Mouse (Mus musculus) forebrain, embryonic 10.5 days (tissue): Measurements from ENCODE around the gene Cblb. TPM values are rescaled to one million over a fixed set of nuclear protein-coding genes. Genes with fewer than 3 reads are reported as not detected.

Experiments
- DNase-seq: peaks from one replicate; pipeline ENCODE4 v3.0.0-alpha.2; 2017; ENCODE audit warnings: low spot score; ENCODE audit errors: extremely low spot score
- H3K27ac ChIP-seq: fragments of 300-500 bp; sonication (generic); 2 replicates; pipeline ENCODE4 v1.5.1; 2016; ENCODE audit warnings: mild to moderate bottlenecking
- H3K27me3 ChIP-seq: fragments of 300-500 bp; sonication (generic); 2 replicates; pipeline ENCODE4 v1.6.1; 2016; ENCODE audit warnings: mild to moderate bottlenecking; ENCODE audit not compliant: poor library complexity, severe bottlenecking
- H3K36me3 ChIP-seq: fragments of 300-500 bp; sonication (generic); replicated peaks from 2 replicates; pipeline ENCODE4 v1.6.1; 2016; ENCODE audit warnings: mild to moderate bottlenecking, moderate library complexity
- H3K4me1 ChIP-seq: fragments of 300-500 bp; sonication (generic); 2 replicates; pipeline ENCODE4 v1.6.1; 2016
- H3K4me3 ChIP-seq: fragments of 300-500 bp; sonication (generic); 2 replicates; pipeline ENCODE4 v1.5.1; 2016; ENCODE audit warnings: mild to moderate bottlenecking, moderate library complexity
- H3K9me3 ChIP-seq: fragments of 300-500 bp; sonication (generic); 2 replicates; pipeline ENCODE4 v1.6.1; 2016; ENCODE audit warnings: mild to moderate bottlenecking, moderate library complexity
- WGBS: fragments of 180-500 bp; shearing (Covaris S2); methylation state at CpG from one replicate; pipeline ENCODE4 v1.1.7; 2016; 5-methylcytosine and 5-hydroxymethylcytosine counted together
- polyA plus RNA-seq: library from polyadenylated mRNA; unstranded; fragments of >200 nt; fragmentation: Nextera tagmentation; extraction: Ambion mirVana; gene quantifications from 2 replicates; pipeline ENCODE4 v1.2.1, GENCODE M21; 2016

The Cblb gene
- polyA plus RNA-seq, 1 experiment from 2014 or later: 29.2 TPM

DNA sequence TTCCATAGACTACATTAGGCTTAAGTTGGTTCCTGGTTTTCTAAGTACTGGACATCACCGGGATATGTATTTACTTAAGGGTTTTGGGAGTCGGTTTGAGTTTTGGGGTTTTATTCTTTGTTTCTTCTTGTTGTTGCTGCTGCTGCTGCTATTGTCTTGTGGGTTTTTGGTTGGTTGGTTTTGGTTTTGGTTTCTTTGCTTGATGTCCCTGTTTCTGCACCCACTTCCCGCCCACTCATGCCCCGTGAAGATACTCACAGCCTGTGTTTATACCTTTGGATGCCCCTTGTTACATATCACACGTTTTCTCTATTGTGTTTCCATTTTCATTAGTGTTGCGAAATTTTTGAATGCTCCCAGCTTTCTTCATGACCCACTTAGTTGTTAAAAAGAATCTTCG is 169.1 kb downstream of the Cblb start:
- no peaks in the 10 kb centered on the region for H3K4me1 ChIP-seq
- peaks cover 69% of the 10 kb centered on the region for H3K36me3 ChIP-seq
- no peaks in the 10 kb centered on the region for H3K27me3 ChIP-seq
- no peak for DNase-seq
- no peaks in the 10 kb centered on the region for H3K9me3 ChIP-seq
- H3K4me3 ChIP-seq: no peak overlapping the region
- no peak overlapping the region for H3K27ac ChIP-seq
- WGBS: 91% methylated on average over 7 of the region's 7 CpGs

DNA sequence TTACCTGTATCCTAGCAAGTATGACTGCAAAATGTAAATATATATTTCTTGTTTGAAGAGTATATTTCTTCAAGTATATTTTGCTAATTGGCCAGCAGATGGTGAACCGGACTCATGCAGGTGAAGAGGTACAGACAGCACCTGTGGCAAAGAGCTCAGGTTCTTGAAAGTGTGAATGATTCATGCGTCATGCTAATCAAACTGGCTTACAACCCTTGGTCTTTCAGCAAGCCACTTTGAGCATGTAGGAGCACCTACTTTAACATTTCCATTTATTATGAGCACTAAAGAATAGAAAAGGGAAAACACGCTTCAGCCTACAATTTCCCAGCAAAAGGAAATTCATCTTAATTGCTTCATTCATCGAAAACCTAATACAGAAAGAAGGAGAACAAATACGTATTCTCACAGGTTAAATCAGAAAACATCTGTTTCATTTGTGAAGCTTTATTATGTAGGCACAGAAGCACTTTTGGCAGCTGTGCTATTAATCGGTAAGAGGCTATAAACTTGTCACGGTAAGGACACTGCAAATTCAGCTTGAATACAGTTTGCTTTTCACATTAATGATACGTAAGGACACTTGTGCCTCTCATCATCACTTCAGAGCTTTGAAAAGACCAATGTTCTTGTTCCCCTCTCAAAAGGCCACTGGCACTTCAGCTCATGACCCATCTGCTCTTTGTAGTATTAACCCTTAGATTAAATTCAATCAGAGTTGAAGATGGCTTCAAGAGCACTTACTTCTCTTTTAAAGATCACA is 180.0 kb downstream of the Cblb start:
- Histone ChIP-seq H3K4me1 (no peaks in the 10 kb centered on the region), H3K9me3 (no peaks in the 10 kb centered on the region), H3K4me3 (no peak overlapping the region), H3K27me3 (no peaks in the 10 kb centered on the region), H3K36me3 (peaks cover 14% of the 10 kb centered on the region), H3K27ac (no peak overlapping the region)
- WGBS: 93% methylated on average over 8 of the region's 8 CpGs
- DNase-seq: no peak

DNA sequence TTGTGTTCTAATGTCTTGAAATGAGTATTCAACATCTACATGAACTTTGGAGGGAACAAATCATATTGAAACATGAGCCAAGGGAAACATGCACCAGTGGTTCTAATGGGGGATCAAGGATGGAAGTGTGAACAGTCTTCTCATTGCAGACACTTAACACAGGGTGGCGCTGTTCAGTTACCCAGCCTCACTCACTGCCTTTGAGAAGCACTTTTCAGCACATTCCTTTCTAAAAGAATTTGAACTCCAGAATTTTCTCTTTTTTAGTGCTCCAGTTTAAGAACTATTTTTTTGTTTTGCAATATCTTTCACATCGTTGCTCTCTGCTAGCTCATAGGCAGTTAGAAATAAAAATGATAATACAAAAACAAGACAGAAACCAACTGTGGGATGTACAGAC is 188.0 kb downstream of the Cblb start:
- H3K27me3 ChIP-seq: no peaks in the 10 kb centered on the region
- no peak overlapping the region for H3K27ac ChIP-seq
- peak; percentile 35 for DNase-seq
- H3K4me3 ChIP-seq: no peak overlapping the region
- no peaks in the 10 kb centered on the region for H3K9me3 ChIP-seq
- H3K4me1 ChIP-seq: no peaks in the 10 kb centered on the region
- 17% methylated on average over 2 of the region's 2 CpGs for WGBS
- no peaks in the 10 kb centered on the region for H3K36me3 ChIP-seq

DNA sequence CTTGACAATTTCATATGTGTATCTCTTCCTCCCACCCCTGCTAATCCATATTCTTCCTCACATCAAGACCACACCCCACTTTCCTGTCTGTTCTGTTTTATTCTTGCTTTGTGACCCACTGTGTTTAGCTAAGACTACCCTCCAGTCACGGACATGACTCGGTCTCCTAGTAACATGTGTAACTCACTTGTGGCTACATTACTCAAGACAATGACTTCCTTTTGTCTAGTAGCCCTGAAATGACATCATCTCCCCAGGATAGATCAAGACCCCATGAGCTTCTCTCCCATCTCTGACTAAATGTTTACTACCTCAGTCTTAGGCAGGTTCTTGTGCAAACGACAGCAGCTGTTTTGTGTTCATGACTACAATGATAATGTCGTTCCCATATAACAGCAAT is 191.9 kb downstream of the Cblb start:
- 79% methylated on average over 4 of the region's 4 CpGs for WGBS
- Histone ChIP-seq H3K27ac (no peak overlapping the region), H3K4me1 (no peaks in the 10 kb centered on the region), H3K27me3 (no peaks in the 10 kb centered on the region), H3K36me3 (no peaks in the 10 kb centered on the region), H3K4me3 (no peak overlapping the region), H3K9me3 (no peaks in the 10 kb centered on the region)
- DNase-seq: no peak

DNA sequence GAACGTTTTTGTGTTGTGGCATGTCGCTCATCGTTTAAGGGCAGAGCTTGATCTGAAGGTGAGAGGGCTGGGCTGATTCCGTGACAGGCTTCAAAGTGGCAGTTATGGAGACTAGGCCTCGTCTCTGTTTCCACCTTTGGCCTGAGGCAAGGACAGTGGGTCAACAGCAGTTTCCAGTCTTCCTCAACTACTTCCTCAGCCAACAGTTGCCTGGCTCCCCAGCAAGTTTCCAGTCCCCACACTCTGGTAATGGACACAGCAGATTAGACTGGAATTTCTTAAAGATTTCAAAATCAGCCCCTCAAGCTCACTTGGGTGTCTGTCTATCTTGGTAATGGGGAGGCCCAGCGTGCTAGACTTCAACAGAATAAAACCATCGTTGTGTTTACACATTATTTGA is 198.4 kb downstream of the Cblb start:
- peaks cover 8% of the 10 kb centered on the region; the same call in 1 of the 2 replicates for H3K4me1 ChIP-seq
- H3K27ac ChIP-seq: no peak overlapping the region
- no peak for DNase-seq
- H3K9me3 ChIP-seq: no peaks in the 10 kb centered on the region
- H3K4me3 ChIP-seq: no peak overlapping the region
- 70% methylated on average over 7 of the region's 7 CpGs for WGBS
- no peaks in the 10 kb centered on the region for H3K27me3 ChIP-seq
- no peaks in the 10 kb centered on the region for H3K36me3 ChIP-seq

DNA sequence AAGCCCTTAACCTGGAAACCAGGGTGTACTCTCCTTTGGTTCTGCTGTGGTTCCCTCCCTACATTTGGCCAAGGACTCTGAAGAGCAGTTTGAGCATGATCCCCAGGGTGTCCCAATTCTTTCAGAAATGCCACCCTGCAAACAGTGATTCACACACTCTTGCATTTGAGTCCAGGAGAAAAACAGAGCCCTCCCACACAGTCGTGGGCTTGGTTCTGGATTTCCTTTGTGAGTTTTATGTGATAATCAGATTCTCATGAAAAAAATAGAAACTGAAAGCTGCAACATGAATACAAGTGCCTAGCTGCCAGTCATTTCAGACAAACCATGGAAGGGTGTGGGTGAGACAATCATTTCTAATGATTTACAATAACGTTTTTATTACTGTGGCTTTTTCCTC is 198.9 kb downstream of the Cblb start:
- H3K4me1 ChIP-seq: peaks cover 8% of the 10 kb centered on the region; the same call in 1 of the 2 replicates
- no peaks in the 10 kb centered on the region for H3K36me3 ChIP-seq
- WGBS: 77% methylated on average over 2 of the region's 2 CpGs
- no peak for DNase-seq
- H3K9me3 ChIP-seq: no peaks in the 10 kb centered on the region
- H3K27me3 ChIP-seq: no peaks in the 10 kb centered on the region
- H3K4me3 ChIP-seq: no peak overlapping the region
- H3K27ac ChIP-seq: no peak overlapping the region

DNA sequence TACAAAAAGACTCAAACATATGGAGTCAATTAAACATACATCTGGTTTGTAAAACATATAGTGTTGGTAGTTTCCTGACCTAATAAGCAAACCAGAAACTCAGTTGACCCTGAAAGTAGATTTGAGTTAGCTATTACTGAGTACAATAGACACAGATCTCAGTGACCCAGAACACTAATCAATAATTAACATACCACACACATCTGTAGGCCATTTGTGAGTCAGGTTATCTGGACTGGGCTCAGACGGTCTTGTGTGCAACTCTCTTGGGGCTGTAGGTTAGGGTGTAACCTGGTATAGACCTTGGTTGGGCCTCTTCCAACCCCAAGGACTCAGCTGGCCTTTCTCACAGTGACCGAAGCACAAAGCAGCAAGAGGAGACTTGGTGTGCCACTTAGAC is 211.1 kb downstream of the Cblb start:
- Histone ChIP-seq H3K9me3 (no peaks in the 10 kb centered on the region), H3K4me1 (no peaks in the 10 kb centered on the region), H3K36me3 (no peaks in the 10 kb centered on the region), H3K4me3 (no peak overlapping the region), H3K27me3 (no peaks in the 10 kb centered on the region), H3K27ac (no peak overlapping the region)
- DNase-seq: no peak
- 71% methylated on average over 2 of the region's 2 CpGs for WGBS

DNA sequence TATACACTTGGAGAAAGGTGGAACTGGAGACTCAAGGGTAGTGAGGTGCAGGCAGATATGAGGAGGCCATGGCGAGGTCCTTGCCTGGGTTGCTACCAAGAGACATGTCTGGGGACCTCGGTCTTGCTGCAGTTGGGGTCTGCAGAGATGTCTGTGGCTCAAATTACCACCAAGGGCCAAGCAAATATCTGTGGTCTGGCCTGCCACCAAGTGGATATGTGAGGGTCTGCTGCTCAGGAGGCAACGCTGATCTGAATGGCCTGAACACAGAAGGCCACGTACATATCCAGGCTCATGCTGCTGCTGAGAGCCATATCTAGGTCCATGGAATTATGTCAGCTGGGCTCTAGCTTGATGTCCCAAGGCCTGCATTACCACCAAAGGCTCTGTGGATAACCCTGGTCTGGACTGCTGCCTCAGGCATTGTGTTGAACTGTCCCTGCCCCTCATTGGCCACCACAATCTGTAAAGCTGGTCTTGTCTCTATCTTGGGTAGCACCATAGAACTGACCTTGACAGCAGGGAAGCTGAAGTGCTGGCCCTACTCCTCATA is 212.5 kb downstream of the Cblb start:
- DNase-seq: no peak
- Histone ChIP-seq H3K36me3 (no peaks in the 10 kb centered on the region), H3K27me3 (no peaks in the 10 kb centered on the region), H3K9me3 (no peaks in the 10 kb centered on the region), H3K27ac (no peak overlapping the region), H3K4me1 (no peaks in the 10 kb centered on the region), H3K4me3 (no peak overlapping the region)
- WGBS: 86% methylated on average over 4 of the region's 4 CpGs

DNA sequence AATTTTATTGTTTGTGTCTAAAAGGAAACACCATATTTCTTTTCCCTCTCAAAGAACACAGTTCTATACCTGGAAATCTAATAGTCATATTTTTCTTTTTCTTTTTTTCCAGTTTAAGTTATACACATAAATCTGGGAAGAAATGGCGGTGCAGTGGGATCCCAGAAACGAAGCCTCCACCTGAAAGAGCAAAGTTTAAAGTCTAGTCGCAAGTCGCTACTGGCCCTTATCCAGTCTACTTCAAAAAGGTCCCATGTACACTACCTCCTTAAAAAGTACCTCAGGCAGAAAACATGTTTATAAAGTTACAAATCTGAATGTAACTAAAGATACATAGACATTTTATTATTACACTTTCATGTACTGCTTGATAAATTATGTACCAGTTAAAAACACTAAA is 219.2 kb downstream of the Cblb start:
- WGBS: 92% methylated on average over 4 of the region's 4 CpGs
- Histone ChIP-seq H3K4me1 (no peaks in the 10 kb centered on the region), H3K27me3 (no peaks in the 10 kb centered on the region), H3K36me3 (peaks cover 2% of the 10 kb centered on the region; the same call in 1 of the 2 replicates), H3K4me3 (no peak overlapping the region), H3K27ac (no peak overlapping the region), H3K9me3 (peaks cover 4% of the 10 kb centered on the region)
- no peak for DNase-seq

DNA sequence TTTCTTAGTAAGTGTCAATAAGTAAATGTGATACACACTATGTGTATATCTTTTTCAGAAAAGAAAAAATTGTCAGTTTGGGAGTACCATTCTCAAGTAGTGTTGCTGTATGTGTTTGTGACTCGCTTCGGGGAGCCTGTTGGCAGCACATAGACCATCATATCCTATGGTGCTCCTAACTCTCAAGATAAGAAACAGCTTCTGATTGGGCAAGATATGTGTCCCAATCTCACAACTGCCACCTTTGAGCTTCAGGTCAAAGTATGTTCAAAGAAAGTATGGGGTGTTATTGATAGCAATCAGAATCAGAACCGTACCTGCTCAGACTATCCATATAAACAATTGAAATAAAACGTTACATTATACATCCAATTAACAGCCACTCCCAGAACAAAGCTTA is 219.9 kb downstream of the Cblb start:
- Histone ChIP-seq H3K27ac (no peak overlapping the region), H3K9me3 (peaks cover 4% of the 10 kb centered on the region), H3K4me1 (no peaks in the 10 kb centered on the region), H3K36me3 (peaks cover 2% of the 10 kb centered on the region; the same call in 1 of the 2 replicates), H3K27me3 (no peaks in the 10 kb centered on the region), H3K4me3 (no peak overlapping the region)
- 96% methylated on average over 4 of the region's 4 CpGs for WGBS
- no peak for DNase-seq
